Mouse (Mus musculus) liver, embryonic 14.5 days (tissue): ENCODE measurements around the gene Mrpl30. TPM values are rescaled to one million over a fixed set of nuclear protein-coding genes. Genes with fewer than 3 reads are reported as not detected.

Experiments
- ATAC-seq: fragments of 200-750 bp; cut with Nextera tagmentation; 2 replicates; pipeline ENCODE4 v1.8.0; 2017; ENCODE audit warnings: moderate number of reproducible peaks, mild to moderate bottlenecking, moderate library complexity; ENCODE audit not compliant: insufficient read depth
- DNase-seq, 3 experiments: peaks; one replicate each; pipeline ENCODE4 v3.0.0-alpha.2; 2012 to 2013; ENCODE audit warnings: low read depth in 3 of 3, low spot score in 3 of 3
- H3K27ac ChIP-seq: fragments of 300-500 bp; sonication (generic); 2 replicates; pipeline ENCODE4 v1.5.1; 2014; ENCODE audit warnings: moderate library complexity, mild to moderate bottlenecking, control low read depth, inconsistent platforms
- H3K27me3 ChIP-seq: fragments of 300-500 bp; sonication (generic); 2 replicates; pipeline ENCODE4 v1.6.1; 2014; ENCODE audit warnings: mild to moderate bottlenecking, low read length, moderate library complexity; ENCODE audit not compliant: control insufficient read depth, insufficient read depth
- H3K36me3 ChIP-seq: fragments of 300-500 bp; sonication (generic); replicated peaks from 2 replicates; pipeline ENCODE4 v1.6.1; 2014; ENCODE audit warnings: low read depth; ENCODE audit not compliant: control insufficient read depth, insufficient read depth
- H3K4me1 ChIP-seq, 2 experiments: fragments of 200-500 bp in 1 of 2; fragments of 300-500 bp in 1 of 2; sonication (generic) in 1 of 2; replicated peaks; 2 replicates each; pipeline ENCODE4 v1.6.1; 2012 to 2014; ENCODE audit warnings: antibody characterized with exemption in 1 of 2, inconsistent platforms in 1 of 2, low read length in 1 of 2; ENCODE audit not compliant: control insufficient read depth in 2 of 2, insufficient read depth in 2 of 2
- H3K4me2 ChIP-seq: fragments of 300-500 bp; sonication (generic); 2 replicates; pipeline ENCODE4 v1.6.1; 2014; ENCODE audit warnings: low read depth, mild to moderate bottlenecking, control low read depth, moderate library complexity
- H3K4me3 ChIP-seq, 2 experiments: fragments of 200-500 bp in 1 of 2; fragments of 300-500 bp in 1 of 2; sonication (generic) in 1 of 2; 2 replicates each; pipeline ENCODE4 v1.5.1; 2012 to 2014; ENCODE audit warnings: low read depth in 2 of 2, low read length in 2 of 2, mild to moderate bottlenecking in 2 of 2, control low read depth in 1 of 2, inconsistent platforms in 1 of 2, moderate library complexity in 1 of 2; ENCODE audit not compliant: insufficient read depth in 1 of 2
- H3K9ac ChIP-seq: fragments of 300-500 bp; sonication (generic); replicated peaks from 2 replicates; pipeline ENCODE4 v1.6.1; 2014; ENCODE audit warnings: mild to moderate bottlenecking, control low read depth, moderate library complexity
- H3K9me3 ChIP-seq: fragments of 300-500 bp; sonication (generic); 2 replicates; pipeline ENCODE4 v1.6.1; 2016; ENCODE audit warnings: low read length, mixed read lengths; ENCODE audit not compliant: control insufficient read depth
- CTCF ChIP-seq: IDR thresholded peaks from 2 replicates; pipeline ENCODE4 v1.5.1; 2016; ENCODE audit warnings: antibody characterized with exemption, low read depth, control low read depth
- EP300 ChIP-seq: IDR thresholded peaks from 2 replicates; pipeline ENCODE4 v1.6.1; 2016; ENCODE audit warnings: antibody characterized with exemption, low read depth
- WGBS: fragments of 180-500 bp; shearing (Covaris S2); extraction: QIAGEN DNeasy Blood & Tissue Kit; methylation state at CpG from one replicate; pipeline ENCODE4 v1.1.7; 2014; ENCODE audit not compliant: insufficient replicate concordance; 5-methylcytosine and 5-hydroxymethylcytosine counted together
- polyA plus RNA-seq, 2 experiments: library from polyadenylated mRNA; depleted of rRNA in 1 of 2; stranded (reverse) in 1 of 2; unstranded in 1 of 2; fragments of >200 nt; fragmentation: Nextera tagmentation in 1 of 2; extraction: Ambion mirVana in 1 of 2; gene quantifications; 2 replicates each; pipeline versions ENCODE4 v1.2.1 to v1.2.3; 2012 to 2014

The Mrpl30 gene
- polyA plus RNA-seq, 2 experiments: 72.5 to 200 TPM

DNA sequence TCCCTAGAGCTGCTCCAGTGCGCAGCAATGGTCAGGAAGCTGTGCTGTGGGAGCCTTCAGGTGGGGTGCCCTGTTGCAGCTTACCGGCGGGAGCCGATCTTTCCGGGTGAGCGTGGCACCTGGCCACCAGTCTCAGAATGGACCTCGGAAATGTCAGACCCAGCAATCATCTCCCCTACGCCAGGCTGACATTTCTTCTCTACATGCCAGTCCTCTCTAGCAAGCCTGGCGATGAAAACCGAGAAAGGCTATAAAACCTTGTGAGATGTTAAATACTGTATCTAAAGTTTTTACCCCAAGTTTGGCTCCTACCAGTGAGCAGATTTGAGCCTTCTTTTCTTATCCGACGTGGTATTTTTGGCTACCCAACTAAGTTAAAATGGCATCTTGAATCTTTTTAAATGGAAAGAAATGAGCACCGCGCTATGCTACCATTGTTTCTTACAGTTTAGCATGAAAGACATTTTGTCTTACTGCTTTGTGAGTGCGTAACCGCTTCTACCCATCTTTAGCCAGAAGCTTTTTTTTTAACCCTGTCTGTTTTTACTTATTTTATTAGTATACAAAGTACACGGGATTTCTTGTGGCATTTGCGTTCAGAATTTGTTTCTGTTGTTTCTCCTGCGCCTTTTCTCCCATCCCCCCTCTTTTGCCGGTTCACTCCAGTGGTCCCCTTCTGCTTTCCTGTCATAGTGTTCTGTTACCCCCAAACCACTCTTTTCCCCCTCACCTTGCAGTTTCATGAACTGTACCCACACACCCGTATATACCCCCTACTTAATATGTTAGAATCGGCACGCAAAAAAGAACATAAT, 24.7 kb upstream of the Mrpl30 start:
- Histone ChIP-seq H3K4me2 (peak overlapping the region; percentile 98), H3K9me3 (no peaks in the 10 kb centered on the region), H3K4me1 (peaks cover 9 to 20% of the 10 kb centered on the region in 2 experiments), H3K9ac (peak overlapping the region; percentile 69), H3K4me3 (peak overlapping the region; percentile 64 to 89), H3K36me3 (no peaks in the 10 kb centered on the region), H3K27ac (peak overlapping the region; percentile 68), H3K27me3 (no peaks in the 10 kb centered on the region)
- DNase-seq: no peak
- 10% methylated on average over 23 of the region's 23 CpGs for WGBS
- TF ChIP-seq EP300 (no peak), CTCF (no peak)
- ATAC-seq: no peak

DNA sequence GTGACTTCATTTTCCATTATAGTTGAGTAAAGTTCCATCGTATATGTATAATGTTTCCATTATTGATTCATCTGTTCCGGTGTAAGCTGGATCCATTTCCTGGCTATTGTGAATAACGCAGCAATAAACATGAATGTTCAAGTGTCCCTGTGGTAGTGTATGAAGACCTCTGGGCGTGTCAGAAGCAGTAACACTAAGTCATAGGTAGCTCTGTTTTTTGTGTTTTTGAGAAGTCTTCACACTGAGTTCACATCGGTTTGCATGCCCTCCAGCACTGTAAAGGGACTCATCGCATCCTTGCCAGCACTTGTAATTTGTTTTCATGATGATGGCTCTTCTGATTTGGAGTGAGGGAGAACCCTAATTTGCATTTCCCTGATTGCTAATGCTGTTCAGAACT, 24.0 kb upstream of the Mrpl30 start, which contains the start of gene Tsga10:
Gene Tsga10 (minus strand): TSS at position 144 of the 400 bp plus-strand sequence.
- H3K4me3 ChIP-seq: peak within 1 kb of the TSS; percentile 64 to 89
- TF ChIP-seq EP300: no peak
- TF ChIP-seq CTCF: no peak
- peak within 1 kb of the TSS; percentile 68 for H3K27ac ChIP-seq
- H3K9ac ChIP-seq: peak within 1 kb of the TSS; percentile 69
- H3K36me3 ChIP-seq: no peaks in the 10 kb centered on the region
- no peaks in the 10 kb centered on the region for H3K27me3 ChIP-seq
- peaks cover 9 to 20% of the 10 kb centered on the region in 2 experiments for H3K4me1 ChIP-seq
- H3K4me2 ChIP-seq: peak within 1 kb of the TSS; percentile 98
- no peaks in the 10 kb centered on the region for H3K9me3 ChIP-seq
- WGBS: 78% methylated on average over 6 of the region's 6 CpGs
- DNase-seq (no peak), ATAC-seq (no peak)

DNA sequence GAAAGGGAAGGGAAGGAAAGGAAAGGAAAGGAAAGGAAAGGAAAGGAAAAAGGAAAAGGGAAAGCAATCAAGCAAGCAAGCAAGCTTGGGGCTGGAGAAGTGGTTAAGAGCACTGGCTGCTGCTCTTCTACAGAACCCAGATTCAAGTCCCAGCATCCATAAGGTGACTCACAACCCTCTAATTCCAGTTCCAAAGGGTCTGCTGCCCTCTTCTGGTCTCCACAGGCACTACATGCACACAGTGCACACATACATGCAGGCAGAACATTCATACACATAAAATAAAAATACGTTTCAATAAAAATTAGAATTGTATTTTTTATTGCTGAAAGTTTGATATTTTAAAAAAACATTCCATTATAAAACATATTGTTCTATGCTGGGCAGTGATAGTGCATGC, 23.2 kb upstream of the Mrpl30 start:
- no peak for ATAC-seq
- Histone ChIP-seq H3K9me3 (no peaks in the 10 kb centered on the region), H3K36me3 (no peaks in the 10 kb centered on the region), H3K9ac (no peak overlapping the region), H3K4me2 (no peak overlapping the region), H3K27me3 (no peaks in the 10 kb centered on the region), H3K27ac (no peak overlapping the region), H3K4me3 (no peak overlapping the region), H3K4me1 (peaks cover 15 to 25% of the 10 kb centered on the region in 2 experiments)
- TF ChIP-seq CTCF (peak; percentile 89), EP300 (no peak)
- WGBS: 52% methylated on average over 1 of the region's 1 CpGs
- DNase-seq: peak in 2 of 3 experiments; percentile 54 to 62

DNA sequence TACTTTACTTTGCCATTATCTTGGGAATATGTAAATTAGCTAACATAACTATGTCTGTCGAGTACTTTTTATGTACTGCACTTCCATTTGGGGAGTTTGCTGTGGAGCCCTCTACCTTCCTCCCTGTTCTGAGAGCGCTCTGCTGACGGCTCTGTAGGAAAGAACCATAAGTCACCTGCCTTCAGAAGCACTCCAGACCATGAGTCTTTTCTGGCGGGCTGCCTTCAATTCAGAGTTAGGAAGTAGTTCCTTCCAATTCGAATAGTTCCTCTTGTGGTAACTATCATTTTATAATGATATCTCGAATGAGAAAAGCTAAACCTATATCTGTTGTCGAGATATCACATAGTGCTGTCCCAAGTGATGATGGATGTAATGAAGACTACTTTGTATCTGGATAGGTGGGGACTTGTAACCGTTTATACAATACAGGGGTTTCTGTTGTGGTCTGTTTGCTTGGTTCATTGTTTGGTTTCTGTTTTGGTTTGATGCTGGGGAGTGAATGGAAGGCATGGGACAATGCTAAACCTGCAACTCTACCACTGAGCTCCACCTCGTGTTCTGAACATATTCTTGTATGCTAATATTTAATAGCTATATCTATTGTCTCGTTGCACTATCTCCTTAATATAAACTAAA, 22.5 kb upstream of the Mrpl30 start:
- no peak for ATAC-seq
- peaks cover 15 to 25% of the 10 kb centered on the region in 2 experiments for H3K4me1 ChIP-seq
- no peak overlapping the region for H3K4me3 ChIP-seq
- no peak overlapping the region for H3K4me2 ChIP-seq
- TF ChIP-seq EP300 (no peak), CTCF (no peak)
- no peaks in the 10 kb centered on the region for H3K9me3 ChIP-seq
- no peak for DNase-seq
- WGBS: 55% methylated on average over 10 of the region's 10 CpGs
- no peaks in the 10 kb centered on the region for H3K36me3 ChIP-seq
- H3K27me3 ChIP-seq: no peaks in the 10 kb centered on the region
- H3K9ac ChIP-seq: no peak overlapping the region
- no peak overlapping the region for H3K27ac ChIP-seq

DNA sequence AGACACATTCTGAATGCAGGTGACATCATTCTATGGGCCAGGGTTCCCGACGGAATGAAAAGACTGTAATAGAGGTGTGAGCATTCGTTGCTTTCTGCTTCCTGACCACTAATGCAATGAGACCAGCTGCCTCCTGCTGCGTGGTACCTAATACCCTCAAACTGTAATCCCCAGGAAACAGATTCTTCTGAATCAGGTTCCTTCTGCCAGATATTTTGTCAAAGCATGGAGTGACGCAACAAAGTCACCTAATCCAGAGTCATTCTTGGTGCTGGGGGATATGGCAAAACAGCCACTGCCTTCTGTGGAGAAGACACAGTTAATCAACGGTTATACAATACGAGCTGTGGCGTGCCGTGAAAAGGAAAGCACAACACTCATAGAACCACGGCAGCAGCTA, 21.6 kb upstream of the Mrpl30 start:
- H3K9me3 ChIP-seq: no peaks in the 10 kb centered on the region
- H3K9ac ChIP-seq: no peak overlapping the region
- no peaks in the 10 kb centered on the region for H3K27me3 ChIP-seq
- H3K4me3 ChIP-seq: no peak overlapping the region
- DNase-seq (no peak), ATAC-seq (no peak)
- peak overlapping the region; percentile 21; the same call in 1 of the 2 replicates for H3K4me2 ChIP-seq
- H3K36me3 ChIP-seq: no peaks in the 10 kb centered on the region
- H3K27ac ChIP-seq: no peak overlapping the region
- WGBS: 39% methylated on average over 10 of the region's 10 CpGs
- peaks cover 20 to 30% of the 10 kb centered on the region in 2 experiments for H3K4me1 ChIP-seq
- TF ChIP-seq EP300 (no peak), CTCF (no peak)
